Mouse (Mus musculus) lung, postnatal 36 days (tissue): Measurements from ENCODE around the gene Etfbkmt.
"Not testable (repeated sequence)": the region's sequence is repeated elsewhere in the genome, so short reads cannot be mapped to it uniquely, and the experiment has no call there.

Experiments
- DNase-seq: peaks from one replicate; pipeline ENCODE4 v3.0.0; 2022; ENCODE audit warnings: mixed read lengths

Gene Etfbkmt

DNA sequence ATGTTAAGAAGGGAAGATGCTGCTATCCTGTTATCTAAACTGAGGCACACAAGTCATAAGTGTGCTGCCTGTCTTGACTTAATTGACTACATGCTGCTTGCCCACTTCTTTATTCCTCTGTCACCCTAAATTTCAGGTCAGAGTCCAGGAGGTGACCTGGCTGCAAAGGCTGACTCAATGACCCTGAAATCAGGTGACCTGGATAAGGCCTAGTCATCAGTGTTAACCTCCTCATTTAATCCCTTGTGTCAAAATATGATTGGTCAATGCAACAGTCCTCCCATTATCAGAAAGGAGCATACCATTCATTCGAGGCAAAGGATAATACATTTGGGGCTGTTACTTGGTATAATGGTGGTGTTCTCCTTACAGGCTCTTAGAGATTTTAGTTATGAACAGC lies at the start of gene Etfbkmt:
Etfbkmt (plus strand) TSS at position 379 of the 400 bp plus-strand sequence.
- no peak for DNase-seq

- no peak for DNase-seq
These were observed 47.2 kb upstream of the Etfbkmt start for GRCm38 (mm10) chr6:149092406-149092805.

- DNase-seq = peak; percentile 81
These were observed 46.2 kb upstream of the Etfbkmt start for GRCm38 (mm10) chr6:149093465-149093864.

DNA sequence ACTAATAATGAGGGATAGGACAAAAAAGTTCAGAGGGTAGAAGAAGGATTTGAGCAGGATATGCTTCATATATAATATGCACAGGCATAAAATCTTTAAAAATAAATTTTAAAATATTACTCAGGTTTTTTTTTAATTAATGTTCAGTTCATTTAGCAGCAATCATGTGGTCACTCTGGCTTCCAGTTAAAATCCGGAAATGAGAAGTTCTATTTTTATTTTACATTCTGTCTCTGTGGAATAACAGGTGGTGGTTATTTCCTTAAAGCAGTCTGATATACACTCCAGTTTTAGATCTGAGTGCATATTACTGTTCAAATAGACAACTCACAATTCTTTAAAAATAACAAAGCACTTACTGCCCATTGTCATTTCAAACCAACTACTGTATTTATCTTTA lies 45.1 kb upstream of the Etfbkmt start:
- DNase-seq = no peak

GRCm38 (mm10) chr6:149095389-149095788 lies 44.3 kb upstream of the Etfbkmt start:
- DNase-seq = peak; percentile 21

DNA sequence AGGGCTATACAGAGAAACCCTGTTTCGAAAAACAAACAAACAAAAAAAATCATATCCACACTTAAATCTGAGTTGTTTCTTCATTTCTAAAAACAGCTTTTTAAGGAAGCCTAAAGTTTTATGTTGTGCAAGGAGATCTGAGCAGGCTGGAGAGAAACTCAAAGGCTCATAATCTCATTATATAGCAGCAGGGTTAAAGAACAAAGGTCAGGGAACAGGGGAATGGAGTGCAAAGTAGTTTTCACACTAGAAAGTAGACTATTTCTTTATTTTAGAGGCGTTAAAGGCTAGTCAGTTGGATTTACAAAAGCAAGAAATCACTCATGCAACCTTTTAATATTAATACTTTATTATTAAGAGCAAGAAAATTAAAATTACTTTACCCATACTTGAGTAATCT lies 43.4 kb upstream of the Etfbkmt start:
- no peak for DNase-seq

DNA sequence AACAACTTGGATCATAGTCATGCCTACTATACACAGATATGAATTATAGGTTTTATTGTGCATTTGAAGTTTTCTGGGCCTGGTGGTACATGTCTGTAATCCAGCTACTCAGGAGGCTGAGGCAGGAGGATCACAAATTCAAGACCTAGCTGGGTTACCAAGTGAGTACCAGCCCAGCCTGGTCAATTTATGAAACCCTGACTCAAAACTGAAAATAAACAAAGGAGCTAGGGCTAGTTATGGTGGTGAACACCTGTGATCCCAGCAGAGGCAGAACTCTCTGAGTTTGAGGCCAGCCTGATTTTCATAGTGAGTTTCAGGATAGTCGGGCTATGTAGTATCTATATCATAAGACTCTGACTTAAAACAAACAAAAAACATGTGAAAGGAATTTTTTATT lies 42.4 kb upstream of the Etfbkmt start:
- DNase-seq = no peak

GRCm38 (mm10) chr6:149098993-149099392 lies 40.7 kb upstream of the Etfbkmt start:
- no peak for DNase-seq

DNA sequence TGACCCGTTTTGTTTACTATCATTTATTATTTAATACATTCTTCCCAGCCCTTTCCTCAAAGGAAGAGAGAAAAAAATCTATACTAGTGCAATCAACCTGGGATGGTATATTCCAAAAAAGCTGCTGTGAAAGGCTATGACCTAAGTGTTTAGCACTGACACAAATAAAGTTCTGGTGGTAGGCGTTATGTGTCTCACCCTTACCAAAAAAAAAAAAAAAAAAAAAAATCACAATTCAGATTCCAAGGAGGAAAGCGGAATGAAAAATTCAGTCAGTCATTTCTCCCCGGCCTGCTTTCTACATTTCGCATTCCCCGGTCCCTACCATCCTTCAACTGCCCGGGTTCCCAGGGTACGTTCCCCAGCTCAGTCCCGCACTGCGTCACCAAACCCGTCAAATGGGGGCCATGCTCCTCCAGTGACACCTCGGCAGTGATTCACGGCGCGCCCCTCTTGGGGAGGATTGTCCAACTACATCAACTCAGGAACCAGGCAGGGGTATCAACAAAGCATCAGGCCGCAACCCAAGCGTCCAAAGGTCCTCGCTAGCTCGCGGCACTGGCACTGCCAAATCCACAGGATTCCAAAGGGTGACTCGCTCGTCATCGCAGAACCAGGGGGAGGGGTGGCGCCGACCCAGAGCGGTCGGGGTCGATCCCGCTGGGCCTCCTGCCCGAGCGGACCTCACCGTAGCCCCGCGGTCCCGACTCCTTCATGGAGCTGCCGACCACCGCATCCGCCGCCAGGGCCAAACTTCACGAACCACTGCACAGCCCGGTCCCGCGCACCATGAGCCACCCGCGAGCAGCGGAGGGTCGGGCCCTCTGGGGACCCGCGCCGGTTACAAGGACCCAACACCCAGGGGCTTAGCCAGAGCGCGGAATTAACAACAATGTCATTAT lies 39.2 kb upstream of the Etfbkmt start:
- DNase-seq = peak; percentile 52

DNA sequence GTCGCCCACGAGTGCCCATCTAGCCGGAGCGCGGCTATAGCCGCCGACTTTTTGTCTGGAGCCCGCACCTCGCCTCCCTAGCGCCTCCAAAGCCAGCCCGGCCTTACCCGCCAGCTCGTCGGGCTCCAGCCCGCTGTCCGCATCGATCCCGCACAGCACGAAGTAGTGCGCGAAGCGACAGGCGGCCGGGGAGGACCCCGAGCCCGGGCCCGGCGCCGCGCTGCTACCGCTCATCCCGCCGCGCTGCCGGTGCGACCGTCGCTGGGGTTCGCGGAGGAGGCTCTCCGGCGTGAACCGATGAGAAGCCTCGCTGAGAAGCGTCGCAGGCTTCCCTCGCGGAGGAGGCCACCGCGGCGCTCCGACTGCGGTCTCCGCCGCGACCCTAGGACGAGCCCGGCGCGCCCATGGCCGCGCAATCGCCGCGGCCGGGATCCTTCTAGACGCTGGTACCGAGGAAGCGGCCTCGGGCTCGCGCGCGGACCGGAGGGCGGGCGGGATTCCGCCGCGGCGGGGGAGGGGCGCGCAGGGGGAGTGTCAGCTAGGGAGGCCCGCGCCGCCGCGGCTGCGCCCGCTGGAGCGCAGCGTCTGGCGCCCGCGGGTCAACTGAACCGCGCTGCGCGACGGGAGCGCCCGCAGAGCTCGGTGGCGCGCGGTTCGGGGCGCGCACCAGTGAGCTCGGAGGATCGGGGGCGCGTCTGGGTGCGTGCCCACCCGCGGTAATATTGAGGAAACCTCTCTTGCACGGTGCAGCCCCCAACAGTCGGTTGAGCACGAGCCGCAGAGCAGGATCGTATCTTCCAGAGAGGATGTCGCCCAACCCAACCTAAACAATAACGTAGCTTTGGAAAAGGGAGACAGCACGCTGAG lies 38.3 kb upstream of the Etfbkmt start, which contains the start of gene Dennd5b:
Dennd5b (minus strand) TSS at position 605 of the 867 bp plus-strand sequence.
- peak; percentile 85 for DNase-seq

- no peak for DNase-seq
These were observed 37.8 kb upstream of the Etfbkmt start for GRCm38 (mm10) chr6:149101943-149102243.

DNA sequence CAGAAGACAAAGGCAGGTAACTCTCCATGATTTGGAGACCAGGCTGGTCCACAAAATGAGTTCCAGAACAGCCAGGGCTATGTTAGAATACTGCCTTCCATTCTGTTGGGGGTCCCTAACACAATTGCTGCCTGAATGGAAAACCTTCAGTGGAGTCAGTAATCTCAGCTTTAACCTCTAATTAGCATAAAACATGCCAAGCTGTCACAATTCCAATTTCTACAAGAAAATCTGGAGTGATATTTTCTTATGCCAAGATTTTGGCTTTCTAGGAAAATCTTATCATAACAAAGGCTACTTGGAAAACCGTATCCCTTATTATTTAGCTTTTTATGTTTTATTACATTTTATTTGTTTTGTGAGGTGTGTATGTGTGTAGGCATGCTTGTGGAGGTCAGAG lies 36.2 kb upstream of the Etfbkmt start:
- no peak for DNase-seq

DNA sequence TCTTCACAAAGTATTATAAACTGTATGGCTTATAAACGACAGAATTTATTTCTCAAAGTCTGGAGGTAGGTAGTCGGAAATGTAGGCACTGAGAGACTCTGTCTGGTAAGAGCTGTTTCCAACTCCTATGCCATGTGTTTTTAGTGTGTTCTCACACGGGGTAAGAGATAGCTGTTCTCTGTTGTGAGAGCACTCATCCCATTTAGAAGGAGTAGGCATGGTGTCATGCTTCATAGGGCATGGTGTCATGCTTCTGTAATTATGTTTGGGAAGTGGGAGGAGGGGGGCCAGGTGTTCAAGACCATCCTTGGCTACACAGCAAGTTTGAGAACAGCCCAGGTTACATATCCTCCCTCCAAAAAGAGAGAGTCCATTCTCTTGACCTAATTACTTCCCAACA lies 32.0 kb upstream of the Etfbkmt start:
- no peak for DNase-seq

DNA sequence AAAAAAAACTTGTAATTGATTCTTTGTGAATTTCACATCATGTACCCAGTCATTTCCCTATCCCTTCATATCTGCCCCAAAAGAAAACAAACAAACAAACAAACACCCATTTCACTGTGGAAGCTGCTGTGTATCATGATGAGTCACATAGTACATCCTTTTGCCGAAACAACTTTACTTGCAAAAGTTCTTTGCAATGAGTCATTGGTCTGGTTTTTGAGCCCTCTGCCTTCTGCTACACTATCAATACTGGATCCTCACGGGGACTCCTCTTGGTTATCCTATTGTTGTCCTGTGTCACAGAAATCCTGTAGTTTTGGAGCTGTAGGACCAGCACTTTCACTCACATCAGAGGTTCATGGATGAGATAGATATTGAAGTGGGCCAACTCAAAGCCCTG lies 30.7 kb upstream of the Etfbkmt start:
- no peak for DNase-seq

DNA sequence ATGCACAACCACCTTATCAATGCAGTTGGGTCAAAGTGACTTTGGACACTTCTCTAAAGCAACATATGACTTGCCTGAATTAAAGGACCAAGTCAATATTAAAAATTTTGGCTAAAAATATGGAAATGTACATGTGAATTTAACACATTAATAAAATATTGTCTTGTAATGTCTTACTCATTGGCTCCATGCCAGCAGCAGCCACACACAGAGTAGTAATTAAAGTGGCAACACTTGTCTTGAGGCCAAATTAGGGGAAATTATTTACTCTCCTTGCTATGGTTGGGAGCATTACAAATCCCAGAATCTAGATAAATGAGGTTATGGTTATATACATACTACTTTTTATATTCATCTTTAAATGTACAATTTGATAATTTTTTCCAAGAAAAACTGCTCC lies 22.7 kb upstream of the Etfbkmt start:
- DNase-seq = no peak

DNA sequence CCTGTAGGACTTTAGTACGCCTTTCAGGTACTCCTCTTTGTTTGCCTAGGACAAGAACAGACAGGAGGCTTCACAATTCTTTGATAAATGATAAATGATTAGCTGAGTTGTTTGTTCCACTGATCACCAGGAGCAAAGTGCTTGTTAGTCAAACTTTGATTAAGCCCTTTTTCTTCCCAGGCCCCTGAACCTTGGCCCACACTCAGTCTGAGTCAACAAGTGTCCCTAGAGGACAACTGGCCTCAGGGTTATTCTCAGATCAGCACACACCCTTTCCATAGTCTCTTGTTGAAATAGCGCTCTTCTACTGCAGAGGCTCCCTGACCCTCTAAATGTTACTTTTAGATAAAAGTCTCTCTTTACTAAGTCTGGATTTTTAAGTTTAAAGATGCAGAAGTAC lies 20.7 kb upstream of the Etfbkmt start:
- no peak for DNase-seq

DNA sequence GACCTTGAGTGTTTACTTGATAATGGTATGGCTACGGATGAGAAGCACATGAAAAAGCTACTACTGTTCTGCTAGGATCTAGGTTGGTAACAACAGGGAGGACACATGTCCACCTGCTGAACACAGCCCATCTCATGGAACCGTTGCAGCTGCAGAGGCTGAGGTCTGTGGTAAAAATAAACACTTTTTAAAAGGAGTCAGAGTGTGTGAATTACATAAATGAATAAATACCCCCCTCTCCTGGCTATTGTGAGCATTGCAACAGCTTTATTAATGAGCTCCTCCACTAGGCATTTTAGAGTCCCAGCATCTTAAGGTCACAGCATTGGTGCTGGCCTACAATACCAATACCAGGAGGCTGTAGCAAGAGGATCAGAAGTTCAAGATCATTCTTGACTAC lies 19.8 kb upstream of the Etfbkmt start:
- peak; percentile 94 for DNase-seq

DNA sequence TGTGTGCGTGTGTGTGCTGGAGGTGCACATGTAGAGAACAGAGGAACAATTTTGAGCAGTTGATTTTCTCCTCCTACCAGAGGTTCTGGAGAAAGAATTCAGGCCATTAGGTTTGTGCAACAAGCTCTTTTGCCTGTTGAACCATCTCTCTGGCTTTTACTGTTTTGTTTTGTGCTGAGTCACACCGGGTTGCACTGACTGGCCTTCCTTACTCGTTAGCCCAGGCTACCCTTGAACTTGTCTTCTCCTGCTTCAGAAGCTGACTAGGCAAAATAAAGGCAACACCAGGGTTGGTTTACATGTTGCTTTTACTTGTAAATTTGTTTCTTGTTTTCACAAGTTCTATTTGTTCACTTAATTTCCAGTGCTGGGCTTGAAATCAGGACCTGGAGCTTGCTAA lies 16.6 kb upstream of the Etfbkmt start:
- DNase-seq = no peak

- DNase-seq = peak; percentile 80
These were observed 13.0 kb upstream of the Etfbkmt start for GRCm38 (mm10) chr6:149126675-149127074.

DNA sequence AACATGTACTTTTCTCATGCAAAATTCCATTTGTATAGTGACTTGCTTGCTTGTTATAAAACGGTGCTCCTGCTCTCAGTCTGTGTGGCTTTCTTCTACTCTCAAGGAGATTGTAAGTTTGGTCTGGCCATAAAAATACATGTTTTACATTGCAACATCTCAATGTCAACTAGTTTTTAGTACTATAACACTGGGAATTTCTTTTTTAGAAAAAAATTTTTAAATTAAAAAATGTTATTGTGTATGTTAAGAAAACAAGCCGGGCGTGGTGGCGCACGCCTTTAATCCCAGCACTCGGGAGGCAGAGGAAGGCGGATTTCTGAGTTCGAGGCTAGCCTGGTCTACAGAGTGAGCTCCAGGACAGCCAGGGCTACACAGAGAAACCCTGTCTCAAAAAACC lies 9.8 kb upstream of the Etfbkmt start, which contains the start of gene Gm10203:
Gm10203 (plus strand) TSS at position 301 of the 400 bp plus-strand sequence.
- DNase-seq = not testable (repeated sequence)

DNA sequence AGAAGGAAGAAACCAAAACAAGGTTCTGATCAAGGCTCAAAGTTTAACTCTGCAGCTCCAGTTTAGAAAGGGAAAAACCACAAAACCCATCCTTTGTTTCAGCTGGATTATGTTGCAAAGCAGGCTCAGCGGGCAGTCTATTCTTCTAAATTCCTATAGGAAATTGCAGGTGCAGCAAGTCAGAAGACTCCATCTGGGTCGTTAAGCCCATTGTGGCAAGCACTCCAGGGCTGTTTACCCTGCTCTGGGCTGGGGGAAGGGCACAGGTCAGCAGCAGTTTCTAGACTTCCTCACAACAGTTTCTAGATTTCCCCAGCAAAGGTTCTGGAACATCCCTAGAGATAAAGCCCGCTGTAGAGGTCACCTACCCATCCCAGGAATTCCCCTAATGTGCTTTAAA lies 8.5 kb upstream of the Etfbkmt start:
- DNase-seq = no peak

DNA sequence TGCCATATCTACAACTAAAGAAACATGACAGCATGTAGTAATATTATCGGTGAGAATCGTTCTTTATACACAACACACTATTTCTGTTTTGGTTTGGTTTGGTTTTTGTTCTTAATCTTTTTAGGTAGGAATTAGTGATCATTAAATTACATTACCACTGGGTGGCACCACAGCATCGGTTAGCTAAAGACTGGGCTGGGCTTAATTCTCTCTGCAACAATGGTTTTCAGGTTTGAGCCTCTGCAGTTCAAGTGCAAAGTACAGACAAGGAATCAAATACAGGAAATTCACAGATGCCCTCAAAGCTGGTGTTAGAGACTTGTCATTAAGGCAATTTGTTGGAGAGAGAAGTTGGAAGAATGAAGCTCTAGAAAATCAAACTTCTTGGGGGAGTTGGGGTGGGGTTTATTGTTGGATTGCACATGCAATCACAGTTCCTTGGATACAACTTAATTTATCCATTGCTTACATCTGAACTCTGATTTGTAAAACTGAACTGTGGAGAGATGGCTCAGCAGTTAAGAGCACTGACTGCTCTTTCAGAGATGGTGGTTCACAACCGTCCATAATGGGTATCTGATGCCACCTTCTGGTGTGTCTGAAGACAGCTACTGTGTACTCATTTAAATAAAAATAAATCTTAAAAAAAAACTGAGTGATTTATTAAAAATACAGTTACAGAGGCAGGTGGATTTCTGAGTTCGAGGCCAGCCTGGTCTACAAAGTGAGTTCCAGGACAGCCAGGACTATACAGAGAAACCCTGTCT lies 7.2 kb upstream of the Etfbkmt start:
- peak; percentile 76 for DNase-seq
